Mouse (Mus musculus): ENCODE results near the gene Gna11. TPM values are rescaled to one million over a fixed set of nuclear protein-coding genes. Genes with fewer than 3 reads are reported as not detected.

The Gna11 gene
- polyA plus RNA-seq, 1 experiment: 93.0 TPM

DNA sequence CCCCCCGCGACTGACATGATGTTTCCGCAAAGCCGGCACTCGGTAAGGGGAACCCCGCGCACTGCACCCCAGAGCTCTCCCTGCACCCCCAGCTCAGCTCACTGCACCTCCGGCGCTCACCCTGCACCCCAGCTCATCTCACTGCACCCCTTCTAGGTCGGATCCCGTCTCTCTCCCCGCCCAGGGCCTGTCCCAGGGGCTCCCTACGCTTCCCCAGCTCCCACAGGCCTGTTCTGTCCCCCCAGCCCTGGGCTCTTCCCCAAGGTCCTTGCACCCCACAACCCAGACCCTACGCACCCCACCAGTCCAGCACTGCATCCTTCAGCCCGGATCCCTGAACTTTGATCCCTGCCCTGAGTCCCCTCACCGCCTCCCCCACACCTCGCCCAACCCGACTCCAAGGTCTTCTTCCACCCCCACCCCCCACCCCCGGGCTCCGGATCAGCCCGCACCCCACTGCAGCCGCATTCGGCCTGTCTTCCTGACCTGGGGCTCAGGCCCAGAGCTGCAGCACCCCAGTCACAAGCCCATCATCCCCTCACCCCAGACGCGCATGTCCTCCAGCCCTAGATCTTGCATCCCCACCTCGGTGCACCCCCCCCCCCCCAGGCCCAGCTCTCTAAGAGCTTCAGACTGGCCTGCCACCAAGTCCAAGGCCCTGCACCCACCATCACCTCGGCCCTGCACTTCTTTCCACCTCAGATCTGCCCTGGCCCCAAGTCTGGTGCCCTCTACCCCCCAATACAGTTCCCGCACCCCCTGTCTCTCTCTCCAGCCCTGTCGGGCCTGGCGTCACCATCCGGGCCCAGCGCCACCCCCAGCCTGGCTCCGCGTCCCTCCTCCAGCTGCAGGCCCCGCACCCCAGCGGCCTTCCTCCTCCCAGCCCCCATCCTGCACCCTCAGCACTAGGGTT lies 14.9 kb upstream of the Gna11 start:
- TF ChIP-seq POLR2A (IDR thresholded peaks at IDR 0.05; ENCODE audit: low read depth, low read length) (no peak), CTCF (conservative IDR thresholded peaks at IDR 0.05; ENCODE audit: insufficient read depth, insufficient read length, low read depth, low read length) (no peak)
- Histone ChIP-seq H3K27me3 (replicated peaks; ENCODE audit: control insufficient read depth, insufficient read depth, low read length) (no peaks in the 10 kb centered on the region), H3K4me3 (ENCODE audit: insufficient read depth, low read depth, low read length) (peak overlapping the region; percentile 100), H3K36me3 (ENCODE audit: control insufficient read depth, insufficient read depth, low read length) (0 out of 2 replicates have a peak, but pooled peaks cover under 1% of the 10 kb centered on the region), H3K4me1 (ENCODE audit: control insufficient read depth, insufficient read depth, low read length) (peaks cover 24% of the 10 kb centered on the region), H3K27ac (ENCODE audit: insufficient read depth, low read depth, low read length) (peak overlapping the region; percentile 100)
- DNase-seq: peak; percentile 74
- WGBS: under 1% methylated on average over 35 of the region's 36 CpGs

DNA sequence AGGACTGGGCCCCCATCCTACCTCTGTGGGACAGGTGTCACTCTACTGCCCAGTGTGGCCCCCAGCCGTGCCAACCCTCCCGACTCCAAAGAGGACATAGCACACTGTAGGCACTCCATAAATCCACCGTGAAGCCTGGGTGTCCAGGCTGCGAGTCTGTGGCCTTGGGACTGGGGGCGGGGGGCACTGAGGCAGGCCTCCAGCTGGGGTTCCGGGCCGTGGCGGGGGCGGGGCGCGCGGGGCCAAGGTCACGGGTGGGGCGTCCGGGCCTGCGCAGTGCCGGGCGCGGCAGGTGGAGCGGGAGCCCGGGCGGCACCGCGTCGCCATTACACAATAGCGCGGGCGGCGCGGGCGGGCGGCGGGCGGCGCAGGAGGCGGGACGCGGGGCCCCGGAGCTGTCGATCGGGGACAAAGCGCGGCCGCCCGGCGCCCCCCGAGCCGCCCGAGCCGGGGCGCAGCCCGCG lies 14.2 kb upstream of the Gna11 start, which contains the start of gene Aes:
Aes (plus strand) TSS at position 326 of the 464 bp plus-strand sequence.
- no peaks in the 10 kb centered on the region for H3K36me3 ChIP-seq (ENCODE audit: control insufficient read depth, insufficient read depth, low read length)
- 1% methylated on average over 44 of the region's 53 CpGs for WGBS
- peaks cover 19% of the 10 kb centered on the region for H3K4me1 ChIP-seq (ENCODE audit: control insufficient read depth, insufficient read depth, low read length)
- DNase-seq: peak; percentile 90
- H3K27ac ChIP-seq (ENCODE audit: insufficient read depth, low read depth, low read length): peak within 1 kb of the TSS; percentile 100
- TF ChIP-seq POLR2A (IDR thresholded peaks at IDR 0.05; ENCODE audit: low read depth, low read length): no peak
- H3K4me3 ChIP-seq (ENCODE audit: insufficient read depth, low read depth, low read length): peak within 1 kb of the TSS; percentile 100
- H3K27me3 ChIP-seq (replicated peaks; ENCODE audit: control insufficient read depth, insufficient read depth, low read length): no peaks in the 10 kb centered on the region

DNA sequence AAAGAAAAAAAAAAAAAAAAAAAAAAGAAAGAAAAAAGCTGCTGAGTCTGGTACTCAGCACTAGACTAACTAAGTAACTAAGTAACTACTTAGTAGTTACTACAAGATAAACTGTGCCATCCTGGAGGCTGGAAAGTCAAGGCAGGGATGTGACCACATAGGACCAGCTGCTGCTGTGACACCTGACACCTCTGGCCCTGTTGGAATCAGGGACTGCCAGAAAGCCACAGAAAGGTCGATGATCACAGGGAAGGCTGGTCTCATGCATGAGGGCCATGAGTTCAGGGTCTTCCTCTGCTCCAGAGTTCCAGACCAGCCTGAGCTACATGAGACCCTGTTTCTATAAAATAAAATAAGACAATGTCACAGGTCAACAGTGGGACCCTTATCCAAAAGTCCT lies 12.5 kb upstream of the Gna11 start:
- no peak for TF ChIP-seq CTCF (conservative IDR thresholded peaks at IDR 0.05; ENCODE audit: insufficient read depth, insufficient read length, low read depth, low read length)
- Histone ChIP-seq H3K27me3 (replicated peaks; ENCODE audit: control insufficient read depth, insufficient read depth, low read length) (no peaks in the 10 kb centered on the region), H3K27ac (ENCODE audit: insufficient read depth, low read depth, low read length) (no peak overlapping the region), H3K4me1 (ENCODE audit: control insufficient read depth, insufficient read depth, low read length) (peaks cover 11% of the 10 kb centered on the region; the same call in 1 of the 2 replicates), H3K36me3 (ENCODE audit: control insufficient read depth, insufficient read depth, low read length) (no peaks in the 10 kb centered on the region), H3K4me3 (ENCODE audit: insufficient read depth, low read depth, low read length) (no peak overlapping the region)
- WGBS: 10% methylated on average over 1 of the region's 1 CpGs
- DNase-seq: no peak

DNA sequence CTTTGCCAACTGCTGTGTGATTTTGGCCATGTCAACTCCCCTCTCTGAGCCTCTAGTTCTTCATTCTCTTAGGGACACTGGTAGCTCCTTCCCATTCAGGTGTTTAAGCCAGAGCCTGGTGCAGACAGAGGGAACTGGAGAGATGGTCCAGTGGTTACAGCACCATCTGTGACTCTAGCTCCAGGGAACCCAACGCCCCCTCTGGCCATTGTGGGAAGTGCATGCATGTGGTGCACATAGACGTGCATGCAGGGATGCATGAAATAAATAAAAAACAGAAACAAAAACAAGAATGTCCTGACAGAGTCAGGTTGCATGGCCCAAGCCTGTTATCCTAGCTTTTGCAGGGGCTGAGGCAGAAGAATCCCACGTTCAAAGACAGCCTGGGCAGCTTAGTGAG lies 11.3 kb upstream of the Gna11 start:
- WGBS: 81% methylated on average over 3 of the region's 3 CpGs
- TF ChIP-seq CTCF (conservative IDR thresholded peaks at IDR 0.05; ENCODE audit: insufficient read depth, insufficient read length, low read depth, low read length) (peak; percentile 22; the same call in 1 of the 2 replicates), POLR2A (IDR thresholded peaks at IDR 0.05; ENCODE audit: low read depth, low read length) (no peak)
- peaks cover 4% of the 10 kb centered on the region; the same call in 1 of the 2 replicates for H3K4me1 ChIP-seq (ENCODE audit: control insufficient read depth, insufficient read depth, low read length)

DNA sequence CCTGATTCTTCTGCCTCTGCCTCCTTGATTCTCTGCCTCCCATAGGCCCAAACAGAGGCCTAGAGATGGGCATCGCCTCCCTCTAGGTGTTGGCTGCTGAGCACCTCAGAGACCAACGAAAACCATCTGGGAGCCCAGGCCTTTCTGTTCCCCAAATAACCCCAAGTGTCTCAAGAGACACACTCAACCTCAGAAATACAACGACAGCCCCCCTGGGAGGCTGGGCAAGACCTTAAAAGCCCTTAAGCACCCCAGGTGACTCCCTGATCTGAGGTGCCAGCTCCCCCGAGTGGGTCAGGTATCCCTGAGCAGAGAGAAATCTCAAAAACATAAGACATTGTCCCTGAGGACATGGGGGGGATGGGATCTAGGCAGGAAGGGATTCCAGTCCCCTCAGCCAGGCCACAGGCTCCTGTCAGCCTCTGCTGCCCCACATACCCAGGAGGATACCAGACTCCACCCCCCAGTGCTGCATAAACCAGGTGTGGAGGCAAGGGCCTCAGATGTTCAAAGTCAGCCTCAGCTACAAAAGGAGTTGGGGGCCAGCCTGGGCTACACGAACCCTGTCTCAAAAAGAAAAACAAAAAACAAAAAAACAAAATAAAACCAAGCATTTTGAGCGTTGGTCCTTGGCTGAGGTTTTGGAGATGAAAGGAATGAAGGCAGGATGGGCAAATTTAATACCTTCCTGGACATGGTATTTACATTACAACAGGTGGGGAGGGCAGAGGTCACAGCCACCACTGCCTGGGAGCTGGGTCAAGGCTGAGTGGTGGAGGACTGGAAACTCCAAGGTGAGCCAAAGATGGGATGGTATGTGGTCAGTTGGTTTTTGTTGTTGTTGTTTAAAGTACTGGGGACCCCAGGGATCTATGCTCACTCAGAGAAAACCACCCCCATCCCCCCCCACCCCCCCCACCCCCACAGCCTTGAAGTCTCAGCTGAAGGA lies 9.1 kb upstream of the Gna11 start:
- DNase-seq: no peak
- WGBS: 78% methylated on average over 6 of the region's 6 CpGs

More for the DNA sequence above, 11.3 kb upstream of the Gna11 start:
- Histone ChIP-seq H3K27ac (ENCODE audit: insufficient read depth, low read depth, low read length) (no peak overlapping the region), H3K4me3 (ENCODE audit: insufficient read depth, low read depth, low read length) (no peak overlapping the region), H3K27me3 (replicated peaks; ENCODE audit: control insufficient read depth, insufficient read depth, low read length) (no peaks in the 10 kb centered on the region), H3K36me3 (ENCODE audit: control insufficient read depth, insufficient read depth, low read length) (no peaks in the 10 kb centered on the region)
- DNase-seq: no peak

DNA sequence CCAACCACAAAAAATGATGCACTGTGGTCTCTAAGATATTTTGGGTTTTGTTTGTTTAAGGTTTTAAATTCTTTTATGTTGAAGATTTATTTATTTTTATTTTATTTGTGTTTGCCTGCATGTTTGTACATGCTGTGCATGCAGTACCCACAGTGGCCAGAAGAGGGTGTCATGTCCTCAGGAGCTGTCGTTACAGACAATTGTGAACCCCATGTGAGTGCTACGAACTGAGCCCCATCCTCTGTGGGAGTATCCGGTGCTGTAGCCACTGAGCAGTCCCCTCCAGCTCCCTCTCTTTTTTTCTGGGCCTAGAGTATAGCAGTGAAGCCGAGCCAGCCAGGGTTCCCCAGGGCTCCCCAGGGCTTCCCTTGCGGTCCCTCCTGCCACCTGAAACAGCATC lies 8.2 kb upstream of the Gna11 start:
- Histone ChIP-seq H3K36me3 (ENCODE audit: control insufficient read depth, insufficient read depth, low read length) (no peaks in the 10 kb centered on the region), H3K4me3 (ENCODE audit: insufficient read depth, low read depth, low read length) (no peak overlapping the region), H3K27ac (ENCODE audit: insufficient read depth, low read depth, low read length) (no peak overlapping the region), H3K4me1 (ENCODE audit: control insufficient read depth, insufficient read depth, low read length) (no peaks in the 10 kb centered on the region; the same call in 1 of the 2 replicates), H3K27me3 (replicated peaks; ENCODE audit: control insufficient read depth, insufficient read depth, low read length) (no peaks in the 10 kb centered on the region)
- WGBS: 93% methylated on average over 5 of the region's 5 CpGs
- no peak for DNase-seq
- TF ChIP-seq CTCF (conservative IDR thresholded peaks at IDR 0.05; ENCODE audit: insufficient read depth, insufficient read length, low read depth, low read length) (peak; percentile 55), POLR2A (IDR thresholded peaks at IDR 0.05; ENCODE audit: low read depth, low read length) (no peak)

More for the DNA sequence above, 9.1 kb upstream of the Gna11 start:
- H3K4me1 ChIP-seq (ENCODE audit: control insufficient read depth, insufficient read depth, low read length): peaks cover 3% of the 10 kb centered on the region; the same call in 1 of the 2 replicates
- H3K36me3 ChIP-seq (ENCODE audit: control insufficient read depth, insufficient read depth, low read length): no peaks in the 10 kb centered on the region
- H3K27me3 ChIP-seq (replicated peaks; ENCODE audit: control insufficient read depth, insufficient read depth, low read length): no peaks in the 10 kb centered on the region
- H3K4me3 ChIP-seq (ENCODE audit: insufficient read depth, low read depth, low read length): no peak overlapping the region
- H3K27ac ChIP-seq (ENCODE audit: insufficient read depth, low read depth, low read length): no peak overlapping the region
- TF ChIP-seq CTCF (conservative IDR thresholded peaks at IDR 0.05; ENCODE audit: insufficient read depth, insufficient read length, low read depth, low read length) (no peak), POLR2A (IDR thresholded peaks at IDR 0.05; ENCODE audit: low read depth, low read length) (no peak)
